Mouse (Mus musculus) left cerebral cortex, adult 11 months (tissue): Measurements from ENCODE around the gene Slc17a2.
"Not testable (repeated sequence)": the region's sequence is repeated elsewhere in the genome, so short reads cannot be mapped to it uniquely, and the experiment has no call there.

Experiments
- DNase-seq: peaks from one replicate; pipeline ENCODE4 v3.0.0; 2022; ENCODE audit warnings: low spot score

Gene Slc17a2

GRCm38 (mm10) chr13:23806422-23807052 lies at the start of gene Slc17a2:
TSS of gene Slc17a2 (plus strand) at chr13:23806993.
- DNase-seq: no peak

GRCm38 (mm10) chr13:23757211-23757773 lies 49.5 kb upstream of the Slc17a2 start:
- no peak for DNase-seq

- no peak for DNase-seq
These were observed 48.9 kb upstream of the Slc17a2 start for GRCm38 (mm10) chr13:23757921-23758320.

GRCm38 (mm10) chr13:23759251-23759771 lies 47.5 kb upstream of the Slc17a2 start:
- DNase-seq: no peak

GRCm38 (mm10) chr13:23759916-23760239 lies 46.9 kb upstream of the Slc17a2 start:
- no peak for DNase-seq

- no peak for DNase-seq
These were observed 46.4 kb upstream of the Slc17a2 start for GRCm38 (mm10) chr13:23760240-23760971.

GRCm38 (mm10) chr13:23760972-23761864 lies 45.6 kb upstream of the Slc17a2 start, which contains the start of gene Hist1h4a:
TSS of gene Hist1h4a (minus strand) at chr13:23761230.
- peak; percentile 96 for DNase-seq

GRCm38 (mm10) chr13:23761871-23762821 lies 44.6 kb upstream of the Slc17a2 start, which contains the start of gene Hist1h3a:
TSS of gene Hist1h3a (minus strand) at chr13:23762386.
- DNase-seq: not testable (repeated sequence)

GRCm38 (mm10) chr13:23763242-23763585 lies 43.6 kb upstream of the Slc17a2 start:
- DNase-seq: no peak

- no peak for DNase-seq
These were observed 43.0 kb upstream of the Slc17a2 start, which contains the start of gene Hist1h1a for GRCm38 (mm10) chr13:23763586-23764323. TSS of gene Hist1h1a (plus strand) at chr13:23763666.

- no peak for DNase-seq
These were observed 42.2 kb upstream of the Slc17a2 start for GRCm38 (mm10) chr13:23764324-23765171.

- DNase-seq: no peak
These were observed 41.6 kb upstream of the Slc17a2 start for GRCm38 (mm10) chr13:23765172-23765513.

- no peak for DNase-seq
These were observed 40.0 kb upstream of the Slc17a2 start for GRCm38 (mm10) chr13:23766772-23767171.

- no peak for DNase-seq
These were observed 37.9 kb upstream of the Slc17a2 start for GRCm38 (mm10) chr13:23768834-23769397.

GRCm38 (mm10) chr13:23769613-23770012 lies 37.2 kb upstream of the Slc17a2 start, which contains the start of gene Trim38:
TSS of gene Trim38 (plus strand) at chr13:23769913.
- DNase-seq: not testable (repeated sequence)

GRCm38 (mm10) chr13:23772561-23773313 lies 34.1 kb upstream of the Slc17a2 start:
- no peak for DNase-seq

- DNase-seq: no peak
These were observed 28.5 kb upstream of the Slc17a2 start for GRCm38 (mm10) chr13:23778339-23778738.

GRCm38 (mm10) chr13:23779025-23779424 lies 27.8 kb upstream of the Slc17a2 start:
- DNase-seq: no peak
